Mouse (Mus musculus): ENCODE measurements at regions not wholly inside any gene's neighbourhood (a gene's known extent, or its start where the extent isn't known, plus 50 kb on each side); places are given as distances from the start of the nearest gene placed in this dataset.

DNA sequence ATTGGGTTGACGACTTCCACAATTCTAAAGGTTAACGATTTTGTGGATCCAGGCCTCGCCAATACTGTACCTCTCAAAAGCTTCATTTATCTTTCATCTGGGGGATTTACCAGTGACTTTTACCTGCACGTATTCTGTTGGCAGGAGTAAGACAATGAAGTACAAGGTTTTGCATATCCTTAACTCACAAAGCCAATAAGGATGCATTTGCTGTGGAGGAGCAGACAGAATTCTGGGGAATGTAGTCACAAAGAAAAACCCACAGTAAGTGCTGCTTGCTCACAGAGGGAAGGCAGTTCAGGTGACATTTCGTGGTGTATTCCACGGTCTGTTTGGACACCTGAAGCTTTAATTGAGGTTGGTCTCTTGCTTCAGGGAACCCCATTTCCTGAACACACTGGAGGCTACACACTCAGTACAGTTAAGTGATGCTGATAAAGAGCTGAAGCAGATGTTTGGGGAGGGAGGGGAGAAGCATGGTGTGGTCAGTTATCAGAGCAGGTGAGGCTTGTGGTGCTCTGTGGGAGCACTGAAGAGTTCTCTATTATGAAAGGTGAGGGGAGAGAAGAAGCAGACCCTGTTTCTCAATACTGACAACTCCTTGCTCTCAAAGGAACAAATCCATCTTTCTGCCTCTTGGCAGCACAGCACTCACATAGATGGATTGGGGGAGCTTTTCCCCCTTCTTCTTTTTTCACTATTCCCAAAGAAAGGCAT lies 358.1 kb downstream of the Sorl1 start:
- no peak for DNase-seq (ENCODE audit: low read depth)

DNA sequence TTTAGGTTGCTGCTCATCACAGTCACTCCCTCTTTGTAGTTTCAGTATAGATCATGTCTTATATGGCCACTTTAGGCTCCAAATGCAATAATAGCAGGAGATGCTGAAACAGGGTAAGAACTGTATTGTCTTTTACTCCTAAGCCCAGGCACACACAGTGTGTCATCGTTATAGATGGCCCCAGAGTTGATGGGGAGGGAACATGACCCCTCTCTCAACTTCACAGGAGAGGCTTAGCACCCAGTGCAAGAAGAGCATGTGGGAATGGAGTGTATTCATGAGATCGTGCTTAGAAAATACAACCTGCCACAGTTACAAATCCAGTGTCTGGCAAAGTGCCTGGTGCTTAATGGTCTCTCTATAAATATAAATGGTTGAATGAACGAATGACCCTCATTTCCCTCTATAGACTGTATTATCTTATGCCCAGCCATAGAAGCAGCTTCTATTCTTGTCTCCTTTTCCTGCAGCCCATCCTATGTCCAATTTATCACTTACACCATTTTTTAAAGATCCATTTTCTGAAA lies 363.0 kb downstream of the Sorl1 start:
- DNase-seq (ENCODE audit: low read depth) = no peak

DNA sequence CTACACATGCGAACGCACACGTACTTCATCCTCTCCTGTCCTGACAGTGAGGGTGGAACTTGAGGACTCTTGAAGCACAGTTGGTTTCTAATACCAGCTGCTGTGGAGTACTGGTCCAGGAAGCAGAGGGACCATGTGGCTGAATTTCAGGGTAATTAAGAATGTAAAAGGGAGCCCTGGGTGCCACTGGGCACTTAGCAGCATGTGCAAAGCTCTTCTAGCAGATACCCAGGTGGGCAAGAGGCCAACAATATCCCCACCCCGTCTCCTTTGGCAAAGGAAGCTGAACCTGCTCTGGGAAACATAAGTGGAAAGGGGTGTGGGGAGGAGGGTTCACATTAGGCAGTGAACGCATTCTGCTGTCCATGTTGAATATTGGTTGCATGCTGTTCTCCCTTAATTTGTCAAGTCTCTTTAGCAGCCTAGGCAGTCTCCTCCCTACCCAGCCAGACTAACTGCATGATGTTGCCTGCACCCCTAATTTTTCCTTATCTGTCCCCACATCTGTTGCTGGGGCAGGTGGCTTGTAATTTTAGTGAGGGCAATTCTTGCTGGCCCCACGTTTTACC lies 369.6 kb downstream of the Sorl1 start:
- no peak for DNase-seq (ENCODE audit: low read depth)

GRCm38 (mm10) chr9:41745979-41746647 lies 378.0 kb downstream of the Sorl1 start:
- DNase-seq (ENCODE audit: low read depth) = no peak

- no peak for DNase-seq (ENCODE audit: low read depth)
Observed at GRCm38 (mm10) chr9:41741500-41741899, 382.6 kb downstream of the Sorl1 start.

DNA sequence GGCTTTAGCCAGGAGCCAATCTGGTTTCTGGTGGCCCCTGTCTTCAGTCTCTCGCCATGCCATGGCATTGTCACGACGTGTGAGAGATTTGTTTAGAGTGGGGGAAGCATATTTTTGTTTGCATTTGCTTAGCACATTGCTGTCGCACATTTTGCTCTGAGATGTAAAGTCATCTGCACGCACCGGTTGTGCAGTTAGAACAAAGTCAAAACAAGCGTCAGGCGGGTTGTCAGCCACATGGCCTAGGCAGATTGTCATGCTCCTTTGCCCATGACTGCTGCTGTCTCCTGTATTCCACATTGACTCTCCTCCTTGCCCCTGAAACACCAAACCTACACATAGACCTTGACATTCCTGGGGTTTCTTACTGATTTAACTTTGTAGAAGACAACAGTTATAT lies 383.6 kb downstream of the Sorl1 start:
- no peak for DNase-seq (ENCODE audit: low read depth)

DNA sequence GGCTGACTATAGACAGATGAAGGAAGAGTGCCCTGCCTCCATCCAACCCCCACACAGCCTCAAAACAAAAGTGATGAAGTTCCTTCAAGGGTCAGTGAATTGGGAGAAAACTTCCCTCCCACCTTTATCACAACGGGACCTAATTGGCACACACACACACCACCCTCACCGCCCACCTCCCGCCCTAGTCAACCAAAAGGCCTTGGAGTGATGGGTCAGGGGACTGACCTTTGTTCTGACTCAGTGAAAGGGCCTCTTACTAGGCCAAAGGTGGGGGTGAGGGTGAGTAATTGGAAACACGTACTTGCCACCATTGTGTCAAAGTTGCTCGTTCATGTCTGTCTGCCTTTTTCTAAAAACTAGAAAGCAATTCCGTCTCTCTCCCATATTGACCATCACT lies 386.4 kb downstream of the Sorl1 start:
- DNase-seq (ENCODE audit: low read depth) = no peak

DNA sequence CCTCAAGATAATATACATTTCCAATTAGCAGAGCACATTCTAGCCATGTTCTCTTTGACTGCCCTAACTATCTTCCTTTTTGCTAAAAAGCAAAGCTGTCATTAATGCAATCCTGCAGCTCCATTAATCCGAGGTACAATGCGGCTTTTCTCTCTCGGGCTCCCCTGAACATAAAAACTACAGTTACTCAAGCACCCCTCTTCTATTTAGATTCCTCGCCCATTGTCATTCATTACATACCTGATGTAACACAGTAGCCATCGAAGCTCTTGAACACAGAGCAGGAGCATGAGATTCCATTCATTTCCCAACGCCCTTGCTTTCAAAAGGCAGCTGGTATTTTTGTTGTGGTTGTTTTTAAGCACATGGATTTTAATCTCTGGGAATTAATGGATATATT lies 387.2 kb downstream of the Sorl1 start:
- no peak for DNase-seq (ENCODE audit: low read depth)

DNA sequence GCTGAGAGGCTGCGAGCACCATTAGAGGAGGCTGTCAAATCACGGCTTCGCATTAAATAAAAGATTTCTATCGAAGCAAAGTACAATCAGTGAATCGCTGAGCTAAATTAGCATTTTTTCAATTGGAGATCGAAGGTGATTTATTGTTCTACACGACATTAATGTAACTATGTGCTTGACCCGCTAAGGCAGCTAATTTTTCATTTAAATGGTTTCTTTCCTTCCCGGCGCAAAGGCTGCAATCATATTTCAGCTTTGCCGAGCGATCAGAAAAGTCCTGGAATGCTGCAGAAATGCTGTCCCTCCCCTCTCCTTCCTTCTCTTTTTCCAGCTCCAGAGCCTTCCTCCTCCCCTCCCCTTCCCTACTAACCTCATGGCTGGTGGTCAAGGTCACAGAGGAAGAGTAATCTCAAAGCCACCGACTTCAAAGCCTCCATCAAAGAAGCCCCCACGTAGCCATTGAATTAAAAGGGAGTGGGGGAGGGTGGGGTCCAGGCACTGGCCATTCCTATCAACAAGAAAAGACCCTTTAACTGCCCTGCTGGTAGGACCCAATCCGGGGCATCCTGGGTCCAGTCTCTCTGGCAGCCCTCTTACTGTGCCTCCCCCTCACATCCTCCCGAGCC lies 387.8 kb downstream of the Sorl1 start:
- DNase-seq (ENCODE audit: low read depth) = no peak

DNA sequence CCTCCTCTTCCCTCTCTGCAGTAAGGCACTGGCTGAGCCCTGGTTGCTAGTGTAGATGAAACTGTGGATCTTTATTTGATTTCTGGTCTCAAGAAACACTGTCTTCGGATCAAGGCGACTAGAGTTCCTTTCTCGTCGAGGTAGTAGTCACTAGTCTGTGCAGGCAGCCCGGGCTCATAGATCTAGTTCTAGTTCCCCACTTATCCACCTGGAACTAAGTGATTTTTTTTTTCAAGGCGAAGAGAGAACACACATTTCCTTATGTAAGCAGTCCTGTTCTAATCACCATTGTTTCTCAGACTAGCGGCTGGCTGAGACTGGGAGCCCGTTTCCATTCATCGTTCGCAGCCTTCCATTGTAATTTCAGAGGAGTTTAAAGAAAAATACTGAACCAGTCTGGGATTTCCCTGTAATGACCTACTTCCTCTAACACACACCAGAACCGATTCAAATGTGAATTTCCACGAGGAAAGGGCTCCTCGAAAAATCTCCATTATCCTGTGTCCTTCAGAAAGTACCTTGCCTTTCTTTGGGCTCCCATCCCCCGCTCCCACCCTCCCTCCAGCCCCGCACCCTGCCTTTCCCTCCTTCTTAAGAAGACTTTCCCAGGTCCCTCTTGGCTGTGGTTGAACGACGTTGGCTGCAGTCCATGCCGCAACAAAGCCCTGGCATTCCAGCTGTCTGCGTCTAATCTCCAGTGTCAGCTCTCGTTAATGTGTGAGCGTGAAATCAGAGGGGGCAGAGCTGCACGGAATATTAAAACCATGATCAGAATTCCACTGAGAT lies 388.5 kb downstream of the Sorl1 start:
- DNase-seq (ENCODE audit: low read depth) = no peak

GRCm38 (mm10) chr9:41734925-41735447 lies 389.1 kb downstream of the Sorl1 start:
- DNase-seq (ENCODE audit: low read depth) = no peak

GRCm38 (mm10) chr9:41721609-41722008 lies 402.5 kb downstream of the Sorl1 start:
- DNase-seq (ENCODE audit: low read depth) = no peak

DNA sequence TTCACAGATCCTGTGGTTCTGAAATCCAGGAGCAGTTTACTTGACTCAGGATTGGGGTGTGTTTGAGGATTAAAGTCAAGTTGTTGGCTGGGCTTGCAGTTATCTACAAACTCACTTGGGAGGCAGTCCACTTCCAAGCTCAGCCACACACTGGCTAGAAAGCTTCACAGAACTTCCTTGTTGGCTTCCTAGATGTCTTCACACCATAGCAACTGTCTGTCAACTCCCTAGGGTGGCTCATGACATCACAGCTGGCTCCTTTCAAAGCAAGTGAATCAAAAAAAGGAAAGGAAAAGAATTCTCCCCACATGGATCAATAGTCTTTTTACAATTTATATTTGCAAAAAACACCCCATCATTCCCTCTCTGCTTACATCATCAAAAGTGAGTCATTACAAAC lies 408.9 kb downstream of the Sorl1 start:
- no peak for DNase-seq (ENCODE audit: low read depth)

GRCm38 (mm10) chr9:41705972-41706371 lies 418.1 kb downstream of the Sorl1 start:
- no peak for DNase-seq (ENCODE audit: low read depth)

GRCm38 (mm10) chr9:41705461-41705903 lies 418.6 kb downstream of the Sorl1 start:
- DNase-seq (ENCODE audit: low read depth) = no peak

DNA sequence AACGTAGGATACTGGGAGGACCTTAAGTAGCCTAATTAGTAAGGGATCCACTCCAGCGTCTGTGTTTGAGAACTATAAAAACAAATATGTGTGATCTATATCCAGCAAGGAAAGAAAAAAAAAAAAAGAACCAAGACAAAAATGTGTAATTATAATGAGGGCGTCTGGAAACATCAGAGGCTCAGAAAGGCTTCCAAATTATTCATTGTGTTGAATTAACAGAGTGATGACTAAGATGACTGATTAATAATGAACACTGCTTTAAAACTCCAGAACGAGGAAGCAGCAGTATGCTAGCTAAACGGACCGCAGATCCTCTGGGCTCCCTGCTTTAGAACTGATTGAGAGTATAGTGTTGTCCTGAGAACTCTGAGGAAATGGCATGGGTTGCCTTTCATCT lies 421.0 kb downstream of the Sorl1 start:
- no peak for DNase-seq (ENCODE audit: low read depth)

DNA sequence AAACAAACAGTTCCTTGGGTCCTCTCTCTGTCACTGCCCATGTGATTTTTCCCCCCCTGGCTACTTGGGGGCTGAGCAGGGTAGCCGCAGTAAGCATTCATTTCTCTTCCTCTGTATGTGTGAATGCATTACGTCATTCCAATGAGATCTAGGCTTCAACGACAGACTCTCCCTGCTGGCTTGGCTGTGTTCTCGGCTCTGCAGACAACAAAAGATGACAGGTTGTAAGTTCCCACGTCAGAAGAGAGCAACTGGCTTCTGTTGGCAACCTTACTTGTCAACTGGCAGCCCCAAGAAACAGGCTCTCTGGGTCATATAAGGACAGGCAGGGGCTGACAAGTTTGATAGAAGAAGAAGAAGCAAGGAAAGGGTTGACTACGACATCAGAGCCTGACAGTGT lies 423.4 kb downstream of the Sorl1 start:
- DNase-seq (ENCODE audit: low read depth) = no peak

DNA sequence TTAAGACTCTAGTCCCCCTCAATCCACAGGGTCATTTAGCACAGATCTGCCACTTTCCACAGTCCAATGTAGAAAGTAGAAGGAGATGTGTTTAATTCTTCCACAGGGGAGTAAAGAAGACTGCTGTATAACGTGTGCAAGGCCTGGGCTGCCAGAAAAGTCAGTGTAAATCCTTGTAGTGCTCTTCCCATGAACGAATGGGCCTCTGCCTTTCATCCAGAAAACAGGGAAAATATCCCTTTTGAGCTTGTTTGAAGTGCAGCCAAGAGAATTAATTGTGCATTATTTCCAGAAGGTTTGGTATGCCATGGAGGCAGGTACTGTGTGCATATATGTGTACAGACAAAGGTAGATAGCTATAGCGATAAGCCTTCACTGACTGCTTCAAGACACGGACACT lies 425.1 kb downstream of the Sorl1 start:
- DNase-seq (ENCODE audit: low read depth) = no peak

- no peak for DNase-seq (ENCODE audit: low read depth)
Observed at GRCm38 (mm10) chr9:41697611-41698467, 426.3 kb downstream of the Sorl1 start.

DNA sequence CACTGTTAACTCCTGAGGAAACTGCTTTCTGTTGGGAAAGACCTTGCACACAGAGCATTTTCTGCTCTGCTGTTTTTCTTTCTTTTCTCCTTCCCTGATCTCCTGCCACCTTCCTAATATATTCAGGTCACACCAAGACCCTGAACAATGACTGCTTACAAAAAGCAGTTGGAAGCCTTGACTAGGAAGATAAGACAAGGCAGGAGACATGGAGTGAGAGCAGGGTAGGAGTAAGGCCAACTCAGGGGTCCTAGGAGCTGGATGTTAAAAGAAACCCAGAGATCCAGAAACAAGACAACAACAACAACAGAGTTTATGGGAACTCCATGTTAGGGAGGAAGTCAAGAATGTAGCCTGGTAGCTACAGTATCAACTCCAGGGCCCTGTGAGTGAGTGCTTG lies 426.9 kb downstream of the Sorl1 start:
- DNase-seq (ENCODE audit: low read depth) = no peak

DNA sequence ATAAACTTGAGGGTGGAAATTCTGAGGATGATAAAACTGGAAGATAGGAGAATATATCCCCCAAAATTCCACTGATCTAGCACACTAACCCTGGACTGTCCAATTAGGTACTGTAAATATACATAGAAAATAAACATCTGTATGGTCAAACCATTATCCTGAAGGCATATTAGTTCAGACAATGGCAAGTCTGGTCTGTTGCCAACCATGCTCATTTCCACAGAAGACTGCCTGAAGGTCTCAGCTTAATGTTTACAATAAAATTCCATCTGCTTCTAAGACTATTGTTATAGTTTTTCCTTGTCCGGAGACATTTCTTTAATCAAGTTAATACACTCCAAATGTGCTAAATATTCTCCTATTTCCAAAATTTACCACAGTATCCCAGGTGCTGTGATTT lies 441.2 kb downstream of the Sorl1 start:
- DNase-seq (ENCODE audit: low read depth) = no peak

Measured in naive thymus-derived CD4-positive, alpha-beta T cell, adult 2 months (primary cell).